Mouse (Mus musculus) T-cell, adult 66 days (primary cell): ENCODE results near the gene Ap5m1. TPM values are rescaled to one million over a fixed set of nuclear protein-coding genes. Genes with fewer than 3 reads are reported as not detected.

Source experiments
- total RNA-seq, 2 experiments: library from RNA; stranded (reverse); gene quantifications; 3 replicates in 1 of 2; 4 replicates in 1 of 2; pipeline ENCODE4 v1.2.4; 2023

Ap5m1 gene
- 10 to 100 TPM; 33.1 to 34.8 TPM for total RNA-seq

DNA sequence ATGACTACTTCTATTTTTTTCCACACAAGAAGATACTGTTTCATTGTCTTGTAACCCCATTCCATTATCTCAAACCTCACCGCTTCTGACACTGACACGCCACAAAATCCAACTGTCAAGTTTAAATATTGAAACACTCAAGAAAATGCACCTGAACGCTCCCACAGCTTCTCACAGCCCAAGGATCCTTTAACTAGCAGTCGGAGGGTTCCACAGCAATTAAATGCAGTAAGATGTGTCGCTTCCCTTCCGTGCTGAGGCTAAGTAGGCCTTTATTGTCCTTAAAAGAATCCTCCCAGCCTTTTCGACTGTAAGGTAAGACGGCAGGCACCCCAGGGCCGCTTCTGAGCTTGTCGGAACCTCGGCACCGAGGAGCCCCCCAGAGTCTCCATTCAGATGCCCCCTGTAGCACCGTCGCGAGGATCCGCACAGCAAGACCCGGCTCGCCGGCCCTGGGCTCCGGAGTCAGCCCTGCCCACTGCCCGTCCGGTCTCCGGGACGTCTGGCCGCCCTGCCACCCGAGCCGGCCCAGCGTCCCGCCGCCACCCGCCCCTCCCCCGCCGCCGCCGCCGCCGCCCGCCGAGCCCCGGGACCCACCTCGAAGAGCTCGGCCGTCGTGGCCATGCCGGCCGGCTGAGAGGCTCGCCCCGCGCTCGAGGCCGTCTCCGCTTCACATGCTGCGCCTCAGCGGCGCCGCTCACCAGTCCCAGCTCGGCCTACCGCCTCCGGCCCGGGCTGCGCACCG is at the start of gene Ap5m1:
TSS of gene Ap5m1 (plus strand) at position 569 of the 745 bp plus-strand sequence.

DNA sequence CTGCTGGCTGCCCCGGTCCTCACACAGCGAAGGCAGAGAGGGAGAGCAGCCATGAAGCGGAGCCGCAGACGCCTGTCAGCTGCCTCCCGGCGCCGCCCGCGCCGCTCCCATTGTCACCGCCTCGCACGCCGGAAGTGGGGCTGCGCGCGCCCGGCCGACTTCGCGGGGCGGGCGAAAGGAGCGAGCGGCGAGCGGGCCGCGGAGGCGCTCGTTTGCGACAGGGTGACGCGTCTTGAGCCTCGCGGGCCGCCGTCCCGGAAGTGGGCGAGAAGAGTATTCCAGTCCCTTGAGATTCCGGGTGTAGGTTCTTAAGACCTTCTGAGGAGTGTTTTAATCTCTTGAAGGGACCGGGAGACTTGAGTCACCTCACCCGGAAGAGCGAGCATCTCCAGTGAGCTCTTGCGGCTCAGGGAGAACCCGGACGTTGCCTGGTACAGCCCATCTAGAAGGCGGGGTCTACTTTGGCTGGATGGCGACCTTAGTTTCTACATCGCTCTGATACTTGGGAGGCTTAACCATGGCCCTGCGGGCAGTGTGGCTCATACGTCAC is 452 bp downstream of the Ap5m1 start, which contains the start of gene Exoc5:
TSS of gene Exoc5 (minus strand) at position 380 of the 550 bp plus-strand sequence.

Other genes starting within 250 kb of the Ap5m1 start
- 10 to 100 TPM; 50.9 to 53.5 TPM for gene Exoc5, start 556 bp downstream of the Ap5m1 start, total RNA-seq
- 10 to 100 TPM; 49.1 to 50.8 TPM for gene Naa30, start 106.1 kb downstream of the Ap5m1 start, total RNA-seq
- not detected for gene ccdc198, start 179.4 kb downstream of the Ap5m1 start, total RNA-seq